Mouse (Mus musculus) liver, adult 2 months (tissue): Measurements from ENCODE around the gene Scgb1b18.
"Not testable (repeated sequence)": the region's sequence is repeated elsewhere in the genome, so short reads cannot be mapped to it uniquely, and the experiment has no call there.

ENCODE experiments used
- CTCF ChIP-seq: fragments of 200-500 bp; IDR thresholded peaks from 2 replicates; pipeline ENCODE4 v1.5.1; 2011; ENCODE audit warnings: low read depth, low read length, control low read depth
- POLR2A ChIP-seq: fragments of 200-500 bp; IDR thresholded peaks from 2 replicates; pipeline ENCODE4 v1.6.1; 2011; ENCODE audit warnings: low read length, control low read depth; ENCODE audit not compliant: insufficient read depth; ENCODE audit errors: extremely low read depth

GRCm38 (mm10) chr7:33173764-33174163 lies 11.6 kb upstream of the Scgb1b18 start, which contains the start of gene Scgb2b18:
- TF ChIP-seq CTCF, POLR2A: not testable (repeated sequence)
